Mouse (Mus musculus): ENCODE data around the gene Katnbl1. TPM values are rescaled to one million over a fixed set of nuclear protein-coding genes. Genes with fewer than 3 reads are reported as not detected.
"Not testable (repeated sequence)": the region's sequence is repeated elsewhere in the genome, so short reads cannot be mapped to it uniquely, and the experiment has no call there.

Gene Katnbl1
- total RNA-seq, 2 experiments from 2014 or later: 10.1 to 10.4 TPM

- DNase-seq (ENCODE audit: low spot score in 2 of 2): no peak
Measured at GRCm38 (mm10) chr2:112391346-112392000, 12.5 kb downstream of the Katnbl1 start.

GRCm38 (mm10) chr2:112392689-112393088 lies 13.7 kb downstream of the Katnbl1 start:
- no peak for DNase-seq (ENCODE audit: low spot score in 2 of 2)

GRCm38 (mm10) chr2:112393958-112394357 lies 14.9 kb downstream of the Katnbl1 start:
- no peak for DNase-seq (ENCODE audit: low spot score in 2 of 2)

- no peak for DNase-seq (ENCODE audit: low spot score in 2 of 2)
Measured at GRCm38 (mm10) chr2:112396649-112397048, 17.6 kb downstream of the Katnbl1 start.

- no peak for DNase-seq (ENCODE audit: low spot score in 2 of 2)
Measured at GRCm38 (mm10) chr2:112407030-112407429, 28.0 kb downstream of the Katnbl1 start.

GRCm38 (mm10) chr2:112425308-112425707 lies 46.3 kb downstream of the Katnbl1 start:
- no peak for DNase-seq (ENCODE audit: low spot score in 2 of 2)

GRCm38 (mm10) chr2:112428534-112428933 lies 49.5 kb downstream of the Katnbl1 start:
- not testable (repeated sequence) for DNase-seq (ENCODE audit: low spot score in 2 of 2)

DNA sequence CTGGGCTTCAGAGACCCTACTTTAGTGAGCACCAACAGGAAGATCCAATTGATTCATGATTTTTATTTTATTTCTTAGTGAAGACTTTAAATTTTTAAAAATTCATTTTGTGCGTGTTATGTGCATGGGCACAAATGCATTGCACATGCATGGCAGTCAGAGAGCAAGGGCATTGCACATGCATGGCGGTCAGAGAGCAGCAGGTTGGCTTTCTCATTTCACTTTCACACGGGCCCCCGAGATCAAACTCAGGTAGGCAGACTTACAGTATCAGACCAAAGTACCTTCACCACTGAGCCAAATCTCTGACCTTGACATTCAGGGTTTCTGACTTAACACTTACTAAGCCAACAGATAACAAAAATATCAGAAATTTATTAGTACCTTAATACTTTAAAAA lies 50.7 kb downstream of the Katnbl1 start:
- no peak for DNase-seq (ENCODE audit: low spot score in 2 of 2)

DNA sequence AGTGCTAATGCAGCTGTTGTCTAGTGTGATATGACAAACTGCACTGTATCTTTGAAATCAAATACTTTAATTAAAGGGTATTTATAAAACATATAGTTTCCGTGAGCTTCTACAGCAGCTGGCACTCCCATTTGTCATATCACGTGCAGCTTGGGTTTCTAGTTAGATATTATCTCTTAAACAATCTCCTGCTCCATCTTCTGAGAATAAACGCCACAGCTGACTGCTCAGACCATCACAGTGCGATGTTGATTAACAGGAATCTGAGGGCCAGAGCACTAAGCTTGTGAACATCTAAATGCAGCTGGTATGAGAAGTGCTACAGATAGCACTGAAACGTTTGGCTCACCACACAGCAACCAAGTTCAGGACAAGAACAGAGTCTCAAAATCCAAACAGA lies 51.4 kb downstream of the Katnbl1 start:
- no peak for DNase-seq (ENCODE audit: low spot score in 2 of 2)

DNA sequence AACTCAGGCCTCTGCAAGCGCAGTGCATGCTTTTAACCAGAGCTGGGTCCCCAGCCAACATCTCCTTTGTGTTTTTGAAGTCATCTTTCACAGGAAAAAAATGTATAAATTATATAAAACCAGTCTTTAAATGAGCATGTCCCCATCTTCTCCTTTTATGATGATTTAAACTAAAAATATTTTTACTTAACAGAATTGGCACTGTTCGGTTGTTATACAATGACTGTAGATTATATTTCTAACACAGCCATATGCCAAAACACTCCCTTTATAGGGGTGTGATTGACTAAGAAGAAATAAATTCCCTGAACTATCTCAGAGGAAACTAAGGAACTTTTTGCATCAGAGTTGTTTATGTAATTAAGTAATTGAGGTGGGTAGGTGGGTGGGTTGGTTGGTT lies 53.5 kb downstream of the Katnbl1 start:
- no peak for DNase-seq (ENCODE audit: low spot score in 2 of 2)

GRCm38 (mm10) chr2:112433359-112433758 lies 54.3 kb downstream of the Katnbl1 start:
- no peak for DNase-seq (ENCODE audit: low spot score in 2 of 2)

- DNase-seq (ENCODE audit: low spot score in 2 of 2): no peak
Measured at GRCm38 (mm10) chr2:112436292-112436691, 57.3 kb downstream of the Katnbl1 start.

GRCm38 (mm10) chr2:112437589-112437988 lies 58.6 kb downstream of the Katnbl1 start:
- no peak for DNase-seq (ENCODE audit: low spot score in 2 of 2)

GRCm38 (mm10) chr2:112443491-112443890 lies 64.5 kb downstream of the Katnbl1 start:
- no peak for DNase-seq (ENCODE audit: low spot score in 2 of 2)

DNA sequence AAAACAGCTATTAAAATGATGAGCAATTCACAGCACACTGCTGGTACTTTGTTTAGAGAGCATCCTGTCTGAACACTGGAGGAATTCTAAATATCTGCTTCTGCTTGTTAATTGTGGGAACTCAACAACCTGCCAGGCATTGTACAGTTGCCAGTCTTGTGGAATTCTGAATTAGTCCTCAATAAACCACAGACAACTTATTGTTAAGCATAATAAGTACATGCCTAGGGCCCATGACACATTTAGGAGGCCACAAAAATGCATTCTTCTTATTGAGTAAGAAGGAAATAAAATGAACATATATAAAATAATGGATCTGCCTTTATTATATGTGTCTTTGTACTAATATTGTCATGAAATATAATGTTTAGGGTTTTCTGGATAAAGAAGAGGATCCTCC lies 66.5 kb downstream of the Katnbl1 start:
- DNase-seq (ENCODE audit: low spot score in 2 of 2): no peak

- DNase-seq (ENCODE audit: low spot score in 2 of 2): not testable (repeated sequence)
Measured at GRCm38 (mm10) chr2:112448046-112448445, 69.0 kb downstream of the Katnbl1 start.

DNA sequence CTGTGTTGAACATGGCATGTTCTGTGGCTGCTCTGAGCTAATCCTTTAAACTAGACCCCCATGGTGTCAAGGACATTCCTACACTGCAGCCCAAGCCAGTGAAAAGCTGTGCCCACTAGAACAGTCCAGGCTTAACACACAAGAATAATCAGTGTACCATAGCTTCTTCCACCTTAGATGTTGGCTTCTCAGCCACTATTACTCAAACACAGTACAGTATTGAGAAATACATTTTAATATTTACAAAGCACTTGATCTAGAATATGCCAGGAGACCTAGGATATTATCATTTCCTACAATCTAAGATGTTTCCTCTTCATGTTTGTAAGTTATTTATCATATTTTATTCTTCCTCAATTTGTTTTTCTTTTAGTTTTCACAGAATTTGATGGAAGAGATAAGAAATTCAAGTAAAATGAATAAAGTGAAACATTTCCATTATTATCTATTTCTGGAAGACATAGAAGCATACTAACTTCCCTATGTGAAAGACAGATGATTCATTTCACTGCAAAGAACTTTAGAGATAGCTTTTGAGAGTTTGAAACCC lies 69.6 kb downstream of the Katnbl1 start:
- DNase-seq (ENCODE audit: low spot score in 2 of 2): no peak

DNA sequence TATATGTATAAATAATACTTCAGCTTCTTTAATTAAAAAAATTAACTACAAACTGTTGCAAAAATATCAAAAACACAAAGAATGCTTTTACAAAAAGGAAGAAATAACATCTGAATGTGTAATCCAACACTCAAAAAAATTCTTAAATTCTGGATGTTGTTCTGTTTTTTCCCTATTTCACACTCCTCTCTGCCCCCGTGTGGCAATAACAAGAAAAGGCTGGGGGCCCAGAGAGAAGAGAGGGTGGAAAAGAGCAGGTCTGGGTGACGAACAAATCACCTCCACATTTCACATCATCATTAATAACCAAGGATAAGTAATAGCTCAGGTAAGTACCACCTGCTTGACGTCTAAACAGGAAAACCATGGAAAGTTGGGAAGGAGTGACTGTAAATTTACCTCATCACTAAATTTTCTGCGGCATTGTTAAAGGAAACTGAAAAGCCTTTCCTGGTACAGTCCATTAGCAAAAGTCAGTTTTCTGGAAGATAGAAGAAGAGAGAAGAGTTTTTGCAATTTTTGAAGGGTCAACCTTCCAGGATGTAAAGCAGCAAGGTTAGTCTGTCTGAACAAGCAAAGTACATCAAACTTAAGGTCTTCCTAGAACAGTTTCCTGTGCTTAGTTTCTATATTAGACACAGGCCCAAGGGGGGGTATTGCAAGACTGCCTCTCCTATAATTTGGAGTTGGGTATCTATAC lies 70.7 kb downstream of the Katnbl1 start:
- DNase-seq (ENCODE audit: low spot score in 2 of 2): peak in 1 of 2 experiments; percentile 34

GRCm38 (mm10) chr2:112452513-112452912 lies 73.5 kb downstream of the Katnbl1 start:
- not testable (repeated sequence) for DNase-seq (ENCODE audit: low spot score in 2 of 2)

DNA sequence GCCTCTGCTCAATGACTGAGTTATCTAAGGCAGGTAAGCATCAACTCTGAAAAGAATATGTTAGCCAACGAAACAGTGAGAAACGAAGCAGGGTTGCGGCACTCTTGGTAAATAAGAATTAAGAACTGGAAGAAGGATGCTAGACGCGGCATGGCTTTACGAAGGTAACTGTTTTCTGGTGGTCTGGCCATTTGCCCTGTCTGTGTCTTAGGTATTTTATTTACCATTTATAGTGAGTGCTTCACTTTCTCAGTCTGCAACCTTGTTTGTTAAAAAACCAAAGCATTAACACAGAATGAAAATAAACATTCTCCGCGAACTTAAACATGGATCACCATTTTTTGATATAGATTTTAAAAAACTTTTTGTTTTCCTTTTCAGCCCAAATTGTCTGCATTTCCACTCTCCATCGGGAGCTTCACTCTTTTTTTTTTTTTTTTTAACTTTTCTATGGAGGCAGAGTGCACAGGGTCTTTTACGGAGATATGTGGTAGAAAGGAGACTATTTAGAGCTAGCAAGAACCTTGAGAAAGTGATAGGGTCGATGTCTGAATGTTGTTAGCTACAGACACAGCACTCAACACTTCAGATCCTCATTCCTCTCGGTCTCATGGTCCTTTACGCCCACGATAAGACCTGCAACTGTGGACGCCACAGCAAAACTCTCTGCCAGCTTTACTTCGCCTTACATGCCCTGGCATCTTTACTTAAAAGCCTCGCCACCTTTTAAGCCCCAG lies 75.3 kb downstream of the Katnbl1 start:
- DNase-seq (ENCODE audit: low spot score in 2 of 2): no peak

- DNase-seq (ENCODE audit: low spot score in 2 of 2): peak; percentile 97
Measured at GRCm38 (mm10) chr2:112454862-112455564, 76.0 kb downstream of the Katnbl1 start, which contains the start of gene Emc7. Emc7 (plus strand) TSS chr2:112454997.

All from layer of hippocampus, adult 18-20 months (tissue).